Mouse (Mus musculus): ENCODE data around the gene Vsig8.

GRCm38 (mm10) chr1:172549314-172549713 lies 6.4 kb upstream of the Vsig8 start:
- no peak for TF ChIP-seq TAL1 (IDR thresholded peaks at IDR 0.05; ENCODE audit: low read length)
- no peak for TF ChIP-seq GATA1 (IDR thresholded peaks at IDR 0.05; ENCODE audit: low read length)

Measured in erythroblast, embryonic 14.5 days (primary cell).